Mouse (Mus musculus) spleen, adult 2 months (tissue): ENCODE data around the gene Thbs3. TPM values are rescaled to one million over a fixed set of nuclear protein-coding genes. Genes with fewer than 3 reads are reported as not detected.

Experiments used
- DNase-seq, 2 experiments: peaks; one replicate each; pipeline versions ENCODE4 v3.0.0 to v3.0.0-alpha.2; 2012 to 2021; ENCODE audit warnings: low spot score in 2 of 2, low read depth in 1 of 2
- H3K27ac ChIP-seq: fragments of 200-500 bp; 2 replicates; pipeline ENCODE4 v1.5.1; 2012; ENCODE audit warnings: low read length, inconsistent platforms; ENCODE audit not compliant: insufficient read depth
- H3K27me3 ChIP-seq: fragments of 200-500 bp; 2 replicates; pipeline ENCODE4 v1.6.1; 2012; ENCODE audit warnings: mild to moderate bottlenecking, moderate library complexity, low read length, inconsistent platforms; ENCODE audit not compliant: control insufficient read depth, insufficient read depth
- H3K36me3 ChIP-seq: fragments of 200-500 bp; 2 replicates; pipeline ENCODE4 v1.6.1; 2012; ENCODE audit warnings: mild to moderate bottlenecking, low read length, inconsistent platforms; ENCODE audit not compliant: control insufficient read depth, insufficient read depth
- H3K4me1 ChIP-seq: fragments of 200-500 bp; 2 replicates; pipeline ENCODE4 v1.6.1; 2011; ENCODE audit warnings: inconsistent platforms; ENCODE audit not compliant: control insufficient read depth, insufficient read depth, insufficient read length
- H3K4me3 ChIP-seq: fragments of 200-500 bp; 2 replicates; pipeline ENCODE4 v1.5.1; 2011; ENCODE audit warnings: mild to moderate bottlenecking, inconsistent platforms; ENCODE audit not compliant: insufficient read depth, insufficient read length; ENCODE audit errors: extremely low read depth
- CTCF ChIP-seq: fragments of 200-500 bp; IDR thresholded peaks from 2 replicates; pipeline ENCODE4 v1.5.1; 2011; ENCODE audit warnings: mild to moderate bottlenecking, inconsistent platforms; ENCODE audit not compliant: insufficient read depth, insufficient read length, insufficient replicate concordance; ENCODE audit errors: extremely low read depth
- POLR2A ChIP-seq: fragments of 200-500 bp; IDR thresholded peaks from 2 replicates; pipeline ENCODE4 v1.6.1; 2011; ENCODE audit warnings: low read depth, low read length, inconsistent platforms
- WGBS: fragments of 180-500 bp; shearing (Covaris S2); methylation state at CpG from one replicate; pipeline ENCODE4 v1.1.7; 2018; 5-methylcytosine and 5-hydroxymethylcytosine counted together
- polyA plus RNA-seq: library from polyadenylated mRNA; depleted of rRNA; stranded (reverse); fragments of >200 nt; gene quantifications from 2 replicates; pipeline ENCODE4 v1.2.3, GENCODE M21; 2012; rRNA removed

The Thbs3 gene
- 2.9 and 3.4 TPM in 2 replicates for polyA plus RNA-seq

DNA sequence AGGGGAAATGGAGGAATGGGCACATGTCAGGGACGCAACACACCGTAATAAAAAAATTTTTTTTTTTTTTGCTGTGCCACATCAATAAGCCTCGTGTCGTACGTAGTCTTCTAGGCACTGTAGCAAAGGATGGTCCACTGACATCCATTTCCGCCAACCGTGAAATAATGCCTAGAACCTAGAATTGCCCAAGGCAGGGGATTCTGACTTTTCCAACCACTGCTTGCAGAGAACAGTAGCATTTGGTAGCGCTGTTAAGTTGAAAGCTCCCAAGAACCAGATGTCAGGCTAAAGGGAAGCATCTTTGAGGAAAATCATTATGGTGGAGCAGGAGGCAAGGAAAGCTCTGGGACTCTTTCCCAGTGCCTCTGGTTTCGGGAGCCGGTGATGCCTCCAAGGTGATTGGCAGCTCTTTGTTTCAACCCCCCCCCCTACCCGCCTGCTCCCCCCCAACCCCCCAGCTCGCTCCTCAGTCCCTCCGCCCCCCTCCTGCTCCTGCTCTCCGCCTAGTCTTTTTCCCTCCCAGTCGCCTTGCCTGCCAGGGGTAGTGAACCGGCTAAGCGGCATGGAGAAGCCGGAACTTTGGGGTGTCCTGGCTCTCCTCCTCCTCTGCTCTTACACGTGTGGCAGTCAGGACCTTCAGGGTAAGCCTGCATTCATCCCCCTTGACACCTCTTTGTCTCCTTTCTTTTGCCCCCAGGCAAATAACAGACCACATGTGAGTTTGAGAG, at the start of gene Thbs3:
Gene Thbs3 (plus strand): TSS at position 500 of the 731 bp plus-strand sequence.
- 8% methylated on average over 19 of the region's 19 CpGs for WGBS
- H3K27me3 ChIP-seq = no peaks in the 10 kb centered on the region
- peaks cover 5% of the 10 kb centered on the region; the same call in 1 of the 2 replicates for H3K4me1 ChIP-seq
- TF ChIP-seq CTCF = no peak
- TF ChIP-seq POLR2A = no peak
- peak within 1 kb of the TSS; percentile 90 for H3K4me3 ChIP-seq
- H3K27ac ChIP-seq = peak within 1 kb of the TSS; percentile 77
- no peaks in the 10 kb centered on the region; the same call in 1 of the 2 replicates for H3K36me3 ChIP-seq
- DNase-seq = no peak

DNA sequence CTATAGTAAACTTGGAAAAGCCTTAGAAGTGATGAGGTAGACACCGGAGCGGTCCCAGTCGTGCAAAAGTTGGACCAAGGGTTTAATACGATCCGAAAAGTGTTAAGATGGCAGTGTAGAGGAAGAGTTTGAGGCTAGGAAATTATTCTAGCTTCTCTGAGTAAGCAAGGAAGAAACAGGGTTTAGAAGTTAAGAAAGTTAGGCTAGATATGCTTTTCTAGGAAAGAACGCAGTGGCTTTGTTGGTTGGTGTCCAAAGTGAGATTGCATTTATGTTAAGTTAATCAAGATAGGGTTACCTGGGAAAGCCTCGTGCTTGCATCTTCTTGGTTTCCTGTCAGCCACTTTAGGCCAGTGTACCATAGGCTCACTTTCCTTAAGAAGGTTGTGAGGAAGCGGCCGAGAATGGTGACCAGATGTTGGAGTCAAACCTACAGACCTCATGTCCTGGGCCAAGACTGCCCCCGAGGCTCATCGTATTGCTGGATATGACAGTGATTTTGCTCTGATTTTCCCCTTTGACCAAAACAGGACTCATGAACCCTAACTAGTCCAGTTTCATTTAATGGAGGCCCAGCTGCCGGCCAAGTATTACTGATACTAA, 49.6 kb upstream of the Thbs3 start:
- DNase-seq = no peak
- Histone ChIP-seq H3K4me3 (peak overlapping the region; percentile 65), H3K27ac (peak overlapping the region; percentile 54), H3K27me3 (no peaks in the 10 kb centered on the region), H3K4me1 (peaks cover 3% of the 10 kb centered on the region; the same call in 1 of the 2 replicates), H3K36me3 (peaks cover 27% of the 10 kb centered on the region)
- no peak for TF ChIP-seq POLR2A
- no peak for TF ChIP-seq CTCF
- 21% methylated on average over 12 of the region's 12 CpGs for WGBS

DNA sequence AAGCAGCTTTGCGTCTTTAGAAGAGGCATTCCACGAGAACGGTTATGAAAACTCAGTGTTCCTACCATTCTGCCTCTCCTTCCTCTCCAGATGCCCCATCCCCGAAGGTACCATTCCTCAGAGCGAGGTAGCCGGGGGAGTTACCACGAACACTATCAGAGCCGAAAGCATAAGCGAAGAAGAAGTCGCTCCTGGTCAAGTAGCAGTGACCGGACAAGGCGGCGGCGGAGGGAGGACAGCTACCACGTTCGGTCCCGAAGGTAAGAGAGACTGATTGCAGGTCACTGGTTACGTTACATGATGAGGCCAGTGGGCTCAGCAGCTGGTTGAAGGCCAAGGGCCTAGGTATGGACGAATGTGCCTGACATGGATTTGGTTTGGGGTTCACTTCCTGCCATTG, 48.0 kb upstream of the Thbs3 start:
- WGBS = 95% methylated on average over 19 of the region's 19 CpGs
- DNase-seq = no peak
- H3K27ac ChIP-seq = no peak overlapping the region
- peaks cover 35% of the 10 kb centered on the region for H3K36me3 ChIP-seq
- peaks cover 3% of the 10 kb centered on the region; the same call in 1 of the 2 replicates for H3K4me1 ChIP-seq
- no peak for TF ChIP-seq POLR2A
- TF ChIP-seq CTCF = no peak
- no peak overlapping the region for H3K4me3 ChIP-seq
- no peaks in the 10 kb centered on the region for H3K27me3 ChIP-seq

DNA sequence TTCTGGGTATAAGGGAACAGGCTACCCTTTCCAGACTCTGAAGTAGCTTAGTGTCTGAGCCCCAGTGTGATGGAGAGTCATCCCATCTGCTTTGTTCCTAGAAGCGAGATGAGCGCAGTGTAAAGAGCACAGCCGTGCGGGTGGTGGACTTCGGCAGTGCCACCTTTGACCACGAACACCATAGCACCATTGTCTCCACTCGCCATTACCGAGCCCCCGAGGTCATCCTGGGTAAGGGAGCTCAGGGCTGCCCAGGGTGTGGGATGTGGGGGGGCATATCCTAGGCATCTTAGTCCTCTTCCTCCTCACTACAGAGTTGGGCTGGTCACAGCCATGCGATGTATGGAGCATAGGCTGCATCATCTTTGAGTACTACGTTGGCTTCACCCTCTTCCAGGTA, 40.1 kb upstream of the Thbs3 start:
- H3K36me3 ChIP-seq = peaks cover 50% of the 10 kb centered on the region
- DNase-seq = no peak
- TF ChIP-seq POLR2A (no peak), CTCF (no peak)
- no peaks in the 10 kb centered on the region for H3K27me3 ChIP-seq
- no peak overlapping the region for H3K4me3 ChIP-seq
- peaks cover 3% of the 10 kb centered on the region; the same call in 1 of the 2 replicates for H3K4me1 ChIP-seq
- 96% methylated on average over 11 of the region's 11 CpGs for WGBS
- H3K27ac ChIP-seq = no peak overlapping the region

DNA sequence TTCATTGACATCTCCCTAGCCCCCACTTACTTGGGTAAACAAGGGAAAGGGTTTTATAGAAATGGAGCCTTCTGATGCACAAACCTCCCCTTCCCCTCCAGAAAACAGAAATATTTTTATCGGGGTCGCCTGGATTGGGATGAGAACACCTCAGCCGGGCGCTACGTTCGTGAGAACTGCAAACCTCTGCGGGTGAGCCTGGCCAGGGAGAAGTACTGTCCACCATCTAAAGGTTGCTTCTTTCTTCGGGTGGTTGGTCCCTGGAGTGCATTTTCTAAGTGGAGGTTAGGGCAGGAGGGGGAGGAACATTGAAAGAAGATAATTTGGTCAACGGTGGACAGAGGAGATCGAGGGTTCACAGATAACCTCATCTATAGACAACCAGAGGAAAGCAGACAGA, 39.4 kb upstream of the Thbs3 start:
- no peak for DNase-seq
- no peak overlapping the region for H3K27ac ChIP-seq
- TF ChIP-seq POLR2A (no peak), CTCF (no peak)
- H3K4me1 ChIP-seq = peaks cover 3% of the 10 kb centered on the region; the same call in 1 of the 2 replicates
- H3K27me3 ChIP-seq = no peaks in the 10 kb centered on the region
- H3K36me3 ChIP-seq = peaks cover 47% of the 10 kb centered on the region
- H3K4me3 ChIP-seq = no peak overlapping the region
- WGBS = 93% methylated on average over 10 of the region's 10 CpGs

DNA sequence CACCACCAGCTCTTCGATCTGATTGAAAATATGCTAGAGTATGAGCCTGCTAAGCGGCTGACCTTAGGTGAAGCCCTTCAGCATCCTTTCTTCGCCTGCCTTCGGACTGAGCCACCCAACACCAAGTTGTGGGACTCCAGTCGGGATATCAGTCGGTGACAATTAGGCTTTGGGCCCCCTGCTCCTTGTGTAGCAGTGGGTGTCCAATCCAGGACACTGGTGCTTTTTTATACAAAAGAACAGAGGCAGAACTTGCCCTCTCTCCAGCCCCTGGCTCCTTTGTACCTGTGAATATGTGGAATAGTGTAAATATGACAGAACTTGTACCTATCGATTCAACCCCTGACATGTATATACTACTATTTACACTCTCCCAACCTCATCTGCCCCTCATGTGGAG, 38.6 kb upstream of the Thbs3 start:
- TF ChIP-seq POLR2A = no peak
- TF ChIP-seq CTCF = no peak
- no peak for DNase-seq
- Histone ChIP-seq H3K27me3 (no peaks in the 10 kb centered on the region), H3K4me1 (peaks cover 3% of the 10 kb centered on the region; the same call in 1 of the 2 replicates), H3K36me3 (peaks cover 45% of the 10 kb centered on the region), H3K4me3 (no peak overlapping the region), H3K27ac (no peak overlapping the region)
- WGBS = 94% methylated on average over 7 of the region's 7 CpGs
